Comparison of ENCODE assay signal across 7 mouse cellular contexts in genomic region chr3:58122456-58123359, GRCm38 (mm10).
DNase-seq lines count a peak whose midpoint lies in the region; ATAC-seq and TF ChIP-seq lines count a peak whose summit lies in the region.

No protein-coding gene starts in this region.

- no peak for TF ChIP-seq POLR2A in spleen, adult 2 months (IDR thresholded peaks at IDR 0.05; ENCODE audit: low read depth, low read length)

- no peaks in the 10 kb centered on the region for H3K36me3 ChIP-seq in limb, embryonic 11.5 days (ENCODE audit: control insufficient read depth, insufficient read depth, low read length)
- no peaks in the 10 kb centered on the region for H3K36me3 ChIP-seq in midbrain, embryonic 15.5 days (replicated peaks)
- no peaks in the 10 kb centered on the region for H3K36me3 ChIP-seq in spleen, adult 2 months (ENCODE audit: control insufficient read depth, insufficient read depth, low read length)

- no peaks in the 10 kb centered on the region for H3K9me3 ChIP-seq in limb, embryonic 11.5 days (ENCODE audit: control insufficient read depth, low read length)
- no peaks in the 10 kb centered on the region for H3K9me3 ChIP-seq in midbrain, embryonic 15.5 days

- peak; percentile 79 for TF ChIP-seq CTCF in spleen, adult 2 months (IDR thresholded peaks at IDR 0.05; ENCODE audit: extremely low read depth, insufficient read depth, insufficient read length, insufficient replicate concordance)

- peak; percentile 68; the same call in 1 of the 2 replicates for ATAC-seq in limb, embryonic 11.5 days (ENCODE audit: insufficient number of reproducible peaks, low FRiP score, low TSS enrichment, low read depth)
- peak; percentile 96 for ATAC-seq in midbrain, embryonic 15.5 days (replicated peaks)

- WGBS in limb, embryonic 11.5 days = 49% methylated on average over 19 of the region's 19 CpGs
- 47% methylated on average over 19 of the region's 19 CpGs for WGBS in midbrain, embryonic 15.5 days
- WGBS in spleen, adult 2 months = 42% methylated on average over 19 of the region's 19 CpGs

- H3K4me2 ChIP-seq in limb, embryonic 11.5 days (ENCODE audit: low read depth, severe bottlenecking) = no peak overlapping the region
- H3K4me2 ChIP-seq in midbrain, embryonic 15.5 days = peak overlapping the region; percentile 23; the same call in 1 of the 2 replicates

- DNase-seq in adrenal gland, adult 2 months = peak; percentile 88
- DNase-seq in embryo, embryonic 11.5 days (ENCODE audit: low read depth, low spot score) = peak; percentile 60
- peak; percentile 93 for DNase-seq in heart, adult 11 months
- peak; percentile 69 for DNase-seq in kidney, adult 11 months
- peak; percentile 85 for DNase-seq in limb, embryonic 11.5 days (ENCODE audit: low spot score)
- DNase-seq in spleen, adult 2 months (ENCODE audit: low read depth in 1 of 2, low spot score in 2 of 2) = peak; percentile 33

- no peak overlapping the region for H3K27ac ChIP-seq in limb, embryonic 11.5 days (replicated peaks; ENCODE audit: low read depth, low read length)
- no peak overlapping the region for H3K27ac ChIP-seq in midbrain, embryonic 15.5 days
- no peak overlapping the region for H3K27ac ChIP-seq in spleen, adult 2 months (ENCODE audit: insufficient read depth, low read length)

- no peak overlapping the region for H3K4me3 ChIP-seq in limb, embryonic 11.5 days (ENCODE audit: low read depth, low read length)
- H3K4me3 ChIP-seq in midbrain, embryonic 15.5 days = no peak overlapping the region
- H3K4me3 ChIP-seq in spleen, adult 2 months (ENCODE audit: extremely low read depth, insufficient read depth, insufficient read length) = no peak overlapping the region

- no peaks in the 10 kb centered on the region for H3K4me1 ChIP-seq in limb, embryonic 11.5 days (ENCODE audit: control insufficient read depth, insufficient read depth, low read length)
- peaks cover 3% of the 10 kb centered on the region; the same call in 1 of the 2 replicates for H3K4me1 ChIP-seq in midbrain, embryonic 15.5 days
- H3K4me1 ChIP-seq in spleen, adult 2 months (ENCODE audit: control insufficient read depth, insufficient read depth, insufficient read length) = no peaks in the 10 kb centered on the region; the same call in 1 of the 2 replicates

- no peak overlapping the region for H3K9ac ChIP-seq in limb, embryonic 11.5 days (ENCODE audit: low read length)
- no peak overlapping the region for H3K9ac ChIP-seq in midbrain, embryonic 15.5 days

- H3K27me3 ChIP-seq in limb, embryonic 11.5 days (ENCODE audit: control insufficient read depth, insufficient read depth, low read length) = no peaks in the 10 kb centered on the region
- no peaks in the 10 kb centered on the region for H3K27me3 ChIP-seq in midbrain, embryonic 15.5 days (replicated peaks)
- H3K27me3 ChIP-seq in spleen, adult 2 months (ENCODE audit: control insufficient read depth, insufficient read depth, low read length) = no peaks in the 10 kb centered on the region

Comparison
In these comparisons a context has a peak if more than half of its experiments do, and no peak if none do; other contexts are left out.
1. DNase-seq: peak in every context shown above with its lines; median percentile 93 in heart, adult 11 months; 88 in adrenal gland, adult 2 months; 85 in limb, embryonic 11.5 days; 69 in kidney, adult 11 months; 60 in embryo, embryonic 11.5 days; 33 in spleen, adult 2 months.